Mouse (Mus musculus) bone marrow macrophage, adult 2 months (primary cell): Measurements from ENCODE around the gene Rph3al.

ENCODE experiments used
- CTCF ChIP-seq: IDR thresholded peaks from 2 replicates; pipeline ENCODE4 v1.5.1; 2012; ENCODE audit warnings: low read depth, mild to moderate bottlenecking, low read length, moderate library complexity
- POLR2A ChIP-seq: IDR thresholded peaks from 2 replicates; pipeline ENCODE4 v1.6.1; 2012; ENCODE audit warnings: mild to moderate bottlenecking, low read depth, low read length, borderline replicate concordance

DNA sequence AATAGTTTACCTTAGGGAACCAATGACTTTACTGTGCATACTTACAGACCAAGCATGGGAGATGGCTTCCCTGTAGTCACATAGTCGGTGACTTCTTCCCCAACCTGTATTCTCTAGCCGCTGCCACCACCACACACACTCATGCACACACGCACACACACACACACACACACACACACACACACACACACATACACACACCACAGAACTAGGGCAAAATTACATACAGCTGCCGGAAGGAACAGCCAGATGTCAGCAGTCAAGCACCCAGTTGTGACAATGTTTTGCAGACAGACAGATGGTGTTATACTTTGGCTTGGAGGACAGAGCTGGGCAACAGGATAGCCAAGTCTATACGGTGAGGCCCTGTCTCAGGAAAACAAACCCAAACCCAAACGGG is 39.8 kb upstream of the Rph3al start:
- TF ChIP-seq CTCF (no peak), POLR2A (no peak)
